Mouse (Mus musculus): ENCODE data around the gene Dgkd.

Dgkd gene

DNA sequence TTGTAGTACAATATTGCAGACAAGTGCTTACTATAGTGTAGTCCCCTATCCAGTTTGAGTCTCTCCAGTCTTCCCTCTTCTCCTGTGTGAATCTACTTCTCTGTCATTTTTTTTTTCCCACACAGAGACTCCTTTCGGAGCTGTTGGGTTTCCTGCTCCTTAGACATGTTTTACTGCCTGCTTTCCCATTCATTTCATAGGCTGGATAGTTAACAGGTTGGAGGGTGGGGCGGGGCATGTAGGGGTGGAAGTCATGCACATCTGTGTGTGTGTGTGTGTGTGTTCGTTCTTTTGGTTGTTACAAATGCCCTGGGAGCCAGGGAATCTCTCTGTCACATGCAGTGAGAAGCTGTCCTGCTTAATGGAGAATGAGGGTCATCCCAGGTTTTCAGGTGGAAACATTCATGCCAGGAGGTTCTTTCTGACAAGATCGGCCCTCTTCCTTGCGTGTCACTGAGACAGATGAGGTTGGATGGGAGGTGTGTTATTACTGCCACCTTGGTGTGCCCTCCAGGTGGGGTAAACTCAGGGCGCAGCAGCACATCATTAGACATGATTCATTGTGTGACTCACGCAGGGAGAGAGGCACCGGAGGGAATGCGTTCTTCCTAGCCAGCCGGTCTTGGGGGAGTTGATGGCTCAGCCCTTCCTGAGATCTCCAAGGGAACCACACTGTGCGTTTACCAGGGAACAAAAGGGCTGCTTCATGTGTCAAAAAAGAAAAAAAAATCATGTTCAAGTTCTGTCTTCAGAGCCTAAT is 4.7 kb upstream of the Dgkd start:
- DNase-seq (ENCODE audit: low spot score) = no peak

GRCm38 (mm10) chr1:87849278-87849677 is 3.8 kb upstream of the Dgkd start:
- DNase-seq (ENCODE audit: low spot score) = no peak

GRCm38 (mm10) chr1:87851344-87851743 is 1.7 kb upstream of the Dgkd start:
- DNase-seq (ENCODE audit: low spot score) = no peak

DNA sequence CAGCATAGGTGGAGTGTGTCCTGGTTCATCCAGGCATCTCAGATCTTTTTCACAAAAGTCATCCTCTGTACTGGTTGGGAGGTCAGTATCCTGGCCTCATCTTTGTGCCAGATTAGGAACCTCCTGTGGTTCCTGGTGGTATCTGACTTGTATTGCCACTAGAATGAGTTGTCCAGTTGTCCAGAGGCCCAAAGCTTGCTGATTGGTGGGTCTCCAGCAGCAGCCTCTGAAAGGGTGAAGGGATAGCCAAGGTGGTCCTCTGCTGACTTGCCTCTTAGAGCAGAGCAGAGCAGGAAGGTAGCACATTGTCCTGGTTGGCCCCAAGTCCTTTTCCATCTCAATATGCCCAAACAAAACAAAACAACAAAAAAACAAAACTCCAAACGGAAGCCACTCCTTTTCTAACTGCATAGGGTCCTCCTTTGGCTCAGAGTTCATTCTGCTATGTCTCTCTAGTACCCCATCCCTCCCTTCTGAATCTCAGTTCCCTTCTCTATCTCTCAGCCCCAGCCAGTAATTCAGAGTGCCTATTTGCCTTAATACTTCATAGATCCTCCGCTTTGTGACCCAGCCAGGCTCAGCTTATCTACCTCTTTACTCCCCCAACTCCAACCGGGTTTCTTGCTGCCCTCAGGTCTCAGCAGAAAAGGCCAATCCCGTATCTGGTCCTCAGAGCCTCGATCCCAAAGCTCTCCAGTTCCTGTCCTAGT is 851 bp upstream of the Dgkd start:
- no peak for DNase-seq (ENCODE audit: low spot score)

DNA sequence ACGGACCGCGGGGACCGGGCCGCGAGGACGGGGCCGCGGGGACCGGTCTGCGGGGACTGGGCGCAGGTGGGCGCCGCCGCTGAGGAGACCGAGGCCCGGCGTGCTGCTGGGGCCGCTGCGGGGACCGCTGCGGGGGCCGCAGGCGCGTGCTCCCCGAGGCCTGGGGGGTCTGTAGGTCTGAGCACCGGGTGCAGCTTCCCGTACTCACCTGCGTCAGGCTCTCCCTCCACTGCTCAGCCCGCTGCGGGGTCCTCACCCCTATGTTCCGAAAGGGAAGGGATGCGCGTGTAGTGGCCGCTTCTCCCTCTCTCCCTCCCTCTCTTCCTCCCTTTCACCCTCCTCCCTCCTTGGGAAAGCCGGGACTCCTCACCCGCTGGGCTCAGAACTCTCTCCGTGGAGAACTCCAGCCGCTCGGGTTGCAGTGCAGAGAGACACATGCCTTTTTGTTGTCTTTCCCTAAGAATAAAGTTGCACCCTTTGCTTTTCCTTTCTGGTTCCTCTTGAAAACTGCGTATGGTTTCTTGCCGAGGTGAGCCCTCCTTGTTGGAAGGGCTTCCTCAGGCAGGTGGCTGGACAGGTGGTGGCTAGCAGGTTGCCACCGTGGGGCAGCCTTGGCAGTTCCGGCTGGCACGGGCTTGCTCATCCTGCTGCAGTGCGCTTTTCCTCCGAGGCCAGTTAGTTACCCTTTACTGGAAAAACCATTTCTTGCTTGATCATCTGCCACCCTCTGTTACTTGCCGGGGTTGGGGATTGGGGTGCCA is 694 bp downstream of the Dgkd start:
- peak; percentile 13 for DNase-seq (ENCODE audit: low spot score)

DNA sequence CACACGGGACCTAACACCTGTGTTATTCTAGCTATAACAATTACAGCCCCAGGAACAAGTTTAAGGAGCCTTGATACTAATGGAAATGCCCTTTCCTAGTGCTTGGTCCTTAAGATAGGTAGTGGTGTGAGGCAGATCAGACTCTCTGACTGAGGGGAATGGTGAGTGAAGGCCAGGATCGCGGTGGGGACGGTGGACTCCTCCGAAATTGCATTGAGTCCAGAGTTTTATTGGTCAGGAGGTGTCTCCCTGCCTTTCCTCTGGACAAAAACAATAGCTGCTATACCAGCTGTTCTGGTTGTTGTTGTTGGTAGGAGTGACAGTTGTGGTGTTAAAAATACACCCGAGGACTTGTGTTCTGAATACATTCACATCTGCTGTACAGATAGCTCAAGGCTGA is 1.3 kb downstream of the Dgkd start:
- no peak for DNase-seq (ENCODE audit: low spot score)

- DNase-seq (ENCODE audit: low spot score) = no peak
These were observed 1.8 kb downstream of the Dgkd start for GRCm38 (mm10) chr1:87854851-87855251.

- no peak for DNase-seq (ENCODE audit: low spot score)
These were observed 2.4 kb downstream of the Dgkd start for GRCm38 (mm10) chr1:87855522-87855921.

DNA sequence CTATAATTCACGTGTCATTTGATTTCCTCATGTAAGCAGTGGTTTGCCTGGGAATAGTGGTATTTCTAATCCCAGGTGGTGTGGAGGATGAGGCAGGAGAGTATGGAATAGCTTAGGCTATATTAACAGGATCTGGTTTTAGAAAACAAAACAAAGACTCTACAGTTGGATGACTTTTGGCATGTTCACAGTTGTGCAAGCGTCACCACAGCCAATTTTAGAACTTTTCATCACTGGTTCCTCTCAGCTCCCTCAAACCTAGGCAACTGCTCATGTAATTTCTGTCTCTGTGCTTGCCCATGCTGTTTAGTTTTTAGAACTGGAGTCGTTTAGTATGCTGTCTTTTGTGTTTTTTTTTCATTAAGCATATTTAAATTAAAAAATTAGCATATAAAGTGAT is 3.7 kb downstream of the Dgkd start:
- no peak for DNase-seq (ENCODE audit: low spot score)

- DNase-seq (ENCODE audit: low spot score) = no peak
These were observed 4.9 kb downstream of the Dgkd start for GRCm38 (mm10) chr1:87858031-87858430.

DNA sequence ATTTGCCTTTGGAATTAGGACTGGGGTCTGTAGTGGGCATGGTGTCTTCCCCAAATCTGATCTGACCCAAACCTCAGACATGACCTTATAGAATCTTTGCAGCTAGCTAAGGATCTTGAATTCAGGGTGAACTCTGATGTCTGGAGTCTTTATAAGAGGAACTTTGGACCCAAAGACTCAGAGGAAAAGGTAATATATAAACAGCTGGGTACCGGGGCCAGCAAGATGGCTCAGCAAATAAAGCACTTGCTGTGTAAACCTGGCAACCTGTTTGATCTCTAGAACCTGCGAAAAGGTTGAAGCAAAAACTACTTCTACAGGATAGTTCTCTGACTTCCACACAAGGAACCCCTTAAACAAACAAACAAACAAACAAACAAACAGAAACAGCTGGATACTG is 5.4 kb downstream of the Dgkd start:
- no peak for DNase-seq (ENCODE audit: low spot score)

GRCm38 (mm10) chr1:87863602-87864001 is 10.5 kb downstream of the Dgkd start:
- DNase-seq (ENCODE audit: low spot score) = no peak

DNA sequence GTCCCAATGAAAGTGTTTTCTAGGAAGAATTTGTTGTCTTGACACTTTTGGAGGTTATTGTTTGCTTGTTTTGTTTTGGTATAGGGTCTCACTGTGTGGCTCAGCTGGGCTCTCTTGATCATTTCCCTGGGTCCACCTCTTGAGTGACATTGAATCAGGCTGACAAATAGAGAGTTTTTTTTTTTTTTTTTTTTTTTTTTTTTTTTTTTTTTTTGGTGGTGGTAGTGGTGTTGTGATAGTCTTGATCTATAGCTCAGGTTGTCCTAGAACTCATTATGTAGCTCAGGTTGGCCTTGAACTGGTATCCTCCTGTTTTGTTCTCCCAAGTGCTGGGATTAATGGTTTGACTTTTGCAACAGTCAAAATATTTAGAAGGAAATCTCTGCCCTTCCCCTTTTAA is 11.8 kb downstream of the Dgkd start:
- no peak for DNase-seq (ENCODE audit: low spot score)

- DNase-seq (ENCODE audit: low spot score) = no peak
These were observed 13.6 kb downstream of the Dgkd start for GRCm38 (mm10) chr1:87866672-87867071.

DNA sequence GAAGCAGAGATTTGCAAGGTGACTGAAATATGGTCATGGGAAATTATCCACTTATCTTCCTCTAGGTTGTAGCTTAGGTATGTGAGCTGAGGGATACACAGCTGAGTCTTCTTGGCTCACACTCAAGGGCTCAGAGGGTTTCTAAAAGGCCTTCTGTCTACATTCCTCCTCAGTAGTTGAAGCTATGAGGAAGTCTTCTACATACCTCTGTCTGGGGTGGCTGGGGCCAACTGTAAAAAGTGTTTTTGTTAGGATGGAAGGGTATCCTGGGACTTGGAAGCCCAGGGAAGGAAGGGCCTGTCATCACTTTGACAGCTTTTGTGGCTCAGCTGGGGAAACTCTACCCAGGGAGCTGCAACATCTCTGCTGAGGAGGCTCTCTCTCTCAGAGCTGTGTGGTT is 18.5 kb downstream of the Dgkd start:
- DNase-seq (ENCODE audit: low spot score) = no peak

DNA sequence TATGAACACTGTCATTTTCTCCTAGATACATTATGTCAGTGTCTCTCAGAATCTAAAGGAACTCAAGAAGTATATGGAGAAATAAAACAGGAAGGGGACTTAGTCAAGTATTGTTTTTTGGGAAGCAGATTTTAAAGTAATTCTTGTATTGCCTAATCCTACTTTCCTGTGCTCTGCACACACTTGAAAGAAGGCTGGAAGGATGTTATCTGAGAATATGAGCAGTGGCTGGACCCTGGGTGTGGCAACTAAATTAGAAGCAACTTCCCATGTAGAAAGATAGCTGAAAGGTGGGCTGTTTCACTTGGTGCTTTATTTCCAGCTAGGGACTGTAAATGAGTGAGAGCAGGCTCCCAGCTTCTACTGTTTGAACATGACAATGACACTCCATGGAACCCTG is 20.0 kb downstream of the Dgkd start:
- DNase-seq (ENCODE audit: low spot score) = no peak

GRCm38 (mm10) chr1:87876065-87876464 is 23.0 kb downstream of the Dgkd start:
- DNase-seq (ENCODE audit: low spot score) = no peak

GRCm38 (mm10) chr1:87877552-87878283 is 24.6 kb downstream of the Dgkd start:
- no peak for DNase-seq (ENCODE audit: low spot score)

DNA sequence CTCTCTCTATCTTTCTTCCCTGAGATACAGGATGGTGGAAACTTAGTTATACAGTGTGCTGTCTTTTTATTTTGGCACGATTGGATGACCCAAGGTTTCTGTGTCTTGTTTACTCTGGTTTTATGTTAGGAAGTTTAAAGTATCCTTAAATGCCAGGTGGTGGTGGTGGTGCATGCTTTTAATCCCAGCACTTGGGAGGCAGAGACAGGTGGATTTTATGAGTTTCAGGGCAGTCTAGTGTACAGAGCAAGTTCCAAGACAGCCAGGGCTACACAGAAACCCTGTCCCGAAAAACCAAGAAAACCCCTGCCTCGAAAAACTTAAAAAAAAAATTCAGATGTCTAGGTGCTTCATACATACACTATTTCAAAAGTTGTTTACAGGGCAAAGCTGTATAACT is 25.9 kb downstream of the Dgkd start:
- no peak for DNase-seq (ENCODE audit: low spot score)

DNA sequence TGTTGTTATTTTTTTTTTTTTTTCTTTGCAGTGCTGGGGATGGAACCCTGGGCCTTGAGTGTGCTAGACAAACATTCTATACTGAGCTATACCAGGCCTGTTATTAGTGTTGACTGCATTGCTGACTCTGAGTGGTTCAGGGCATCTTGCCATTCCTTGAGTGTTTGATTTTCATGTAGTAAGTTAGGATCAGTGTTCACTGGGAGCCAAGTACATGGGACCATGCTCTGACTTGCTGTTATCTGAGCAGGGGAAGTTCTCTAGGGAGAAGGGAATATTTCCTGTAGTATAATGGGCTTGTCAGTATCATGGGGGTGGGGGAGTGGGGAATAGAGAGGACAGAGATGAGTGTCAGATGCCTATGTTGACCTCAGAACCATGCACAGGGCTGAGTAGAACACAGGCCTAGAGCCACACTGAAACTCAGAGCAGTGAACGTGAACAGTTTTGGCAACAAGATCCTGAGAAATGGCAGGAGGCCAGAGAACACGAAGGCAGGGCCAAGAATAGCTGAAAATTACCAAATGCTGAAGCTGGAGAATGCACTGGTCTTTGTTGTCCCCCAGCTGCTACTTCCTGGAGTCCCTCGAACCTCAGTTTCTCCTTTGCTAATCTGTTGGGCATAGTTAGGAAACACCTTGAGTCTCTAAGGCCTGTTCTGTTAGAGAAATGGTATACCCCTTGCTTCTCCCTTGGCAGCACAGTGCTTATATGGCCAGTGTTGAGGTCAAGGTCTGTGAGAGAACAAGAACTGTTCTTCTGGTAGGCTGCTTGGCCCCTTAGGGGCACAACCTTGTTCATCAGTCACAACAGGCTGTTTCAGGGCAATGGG is 26.6 kb downstream of the Dgkd start:
- peak; percentile 80 for DNase-seq (ENCODE audit: low spot score)

DNA sequence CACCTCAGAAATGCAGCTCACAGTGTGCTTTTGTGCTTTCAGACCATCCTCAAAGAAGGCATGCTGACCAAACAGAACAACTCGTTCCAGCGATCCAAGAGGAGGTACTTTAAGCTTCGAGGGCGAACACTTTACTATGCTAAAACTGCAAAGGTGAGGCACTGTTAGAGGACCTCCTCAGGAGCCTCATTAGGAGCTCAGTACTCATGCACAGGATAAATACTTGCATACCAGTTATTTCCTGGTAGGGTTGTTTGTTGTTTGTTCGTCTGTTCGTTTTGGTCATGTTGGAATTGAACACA is 27.2 kb downstream of the Dgkd start:
- DNase-seq (ENCODE audit: low spot score) = no peak

- DNase-seq (ENCODE audit: low spot score) = no peak
These were observed 27.8 kb downstream of the Dgkd start for GRCm38 (mm10) chr1:87880856-87881255.

Data from ovary, postnatal 14 days (tissue).